Mouse (Mus musculus) thymus, postnatal 4 days (tissue): ENCODE data around the gene Utp6.
A peak's percentile ranks its signal among the peaks of the same experiment; 100 is the strongest.
"Not testable (repeated sequence)": the region's sequence is repeated elsewhere in the genome, so short reads cannot be mapped to it uniquely, and the experiment has no call there.

Source experiments
- DNase-seq: peaks from one replicate; pipeline ENCODE4 v3.0.0; 2021

Gene Utp6

DNA sequence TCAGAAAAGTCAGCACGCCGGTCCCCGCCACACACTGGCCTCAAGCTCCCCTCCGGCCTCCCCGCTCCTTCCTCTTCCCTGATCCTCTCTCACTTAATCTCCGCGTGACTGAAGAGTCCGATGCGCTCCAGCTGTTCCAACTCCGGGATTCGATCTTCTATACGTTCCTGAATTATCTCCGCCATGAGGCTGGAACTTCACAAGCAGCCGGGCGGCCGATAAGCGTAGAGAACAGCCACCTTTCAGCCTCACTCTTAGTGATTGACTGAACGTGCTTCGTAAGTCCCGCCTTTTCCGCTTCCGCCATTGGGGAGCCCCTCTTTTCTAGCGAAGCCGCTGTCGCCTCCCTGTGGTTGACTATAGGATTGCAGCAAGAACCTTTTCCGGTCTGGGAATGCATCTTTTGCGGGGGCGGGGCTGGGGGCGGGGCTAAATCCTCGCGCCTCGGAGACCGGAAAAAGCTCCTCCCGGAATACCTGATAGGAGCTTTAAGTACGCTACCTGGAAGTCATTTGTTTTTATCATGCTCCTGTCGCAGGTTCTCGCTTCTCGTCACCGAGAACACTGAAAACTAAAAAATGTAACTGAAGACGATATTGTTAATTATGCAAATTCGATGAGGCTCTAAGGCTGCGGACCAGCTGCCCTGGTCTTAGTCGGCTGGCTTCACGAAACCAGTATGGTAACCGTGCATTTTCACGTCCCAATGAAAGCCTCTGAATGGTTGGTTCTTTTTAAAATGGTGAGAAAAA lies at the start of gene Utp6:
TSS of gene Utp6 (minus strand) at position 266 of the 752 bp plus-strand sequence.
- DNase-seq: peak; percentile 100

DNA sequence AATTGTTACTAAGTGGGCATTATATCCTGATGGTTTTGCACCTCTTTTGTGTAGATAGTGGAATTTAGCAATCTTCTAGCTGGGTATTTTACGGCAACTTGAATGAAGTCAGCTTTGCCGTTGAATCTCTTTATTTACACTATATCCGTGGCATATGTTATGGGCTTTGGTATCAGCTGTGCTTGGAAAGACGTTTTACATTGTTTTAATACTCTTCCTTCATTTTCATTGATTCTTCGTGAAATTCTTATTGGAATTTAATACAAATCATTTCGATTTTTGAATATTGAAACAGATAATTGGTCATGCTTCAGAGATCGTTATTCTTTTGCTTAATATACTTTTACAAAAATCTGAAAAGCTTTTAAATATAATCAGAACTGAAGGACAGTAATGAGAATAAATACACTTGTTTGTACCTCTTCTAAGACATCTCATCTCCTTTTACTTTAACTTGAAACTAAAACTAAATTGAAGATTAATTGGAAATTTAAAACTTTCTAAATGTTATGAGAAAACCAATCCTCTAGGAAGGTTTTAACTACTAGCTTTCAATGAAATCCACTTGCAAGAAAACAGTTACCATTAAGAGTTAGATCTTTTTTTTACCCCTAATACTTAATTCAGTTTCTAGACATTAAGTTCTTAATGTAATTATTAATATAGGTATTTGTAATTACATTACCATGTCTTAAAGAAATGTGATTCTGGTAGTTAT lies 32.2 kb upstream of the Utp6 start:
- DNase-seq: no peak

DNA sequence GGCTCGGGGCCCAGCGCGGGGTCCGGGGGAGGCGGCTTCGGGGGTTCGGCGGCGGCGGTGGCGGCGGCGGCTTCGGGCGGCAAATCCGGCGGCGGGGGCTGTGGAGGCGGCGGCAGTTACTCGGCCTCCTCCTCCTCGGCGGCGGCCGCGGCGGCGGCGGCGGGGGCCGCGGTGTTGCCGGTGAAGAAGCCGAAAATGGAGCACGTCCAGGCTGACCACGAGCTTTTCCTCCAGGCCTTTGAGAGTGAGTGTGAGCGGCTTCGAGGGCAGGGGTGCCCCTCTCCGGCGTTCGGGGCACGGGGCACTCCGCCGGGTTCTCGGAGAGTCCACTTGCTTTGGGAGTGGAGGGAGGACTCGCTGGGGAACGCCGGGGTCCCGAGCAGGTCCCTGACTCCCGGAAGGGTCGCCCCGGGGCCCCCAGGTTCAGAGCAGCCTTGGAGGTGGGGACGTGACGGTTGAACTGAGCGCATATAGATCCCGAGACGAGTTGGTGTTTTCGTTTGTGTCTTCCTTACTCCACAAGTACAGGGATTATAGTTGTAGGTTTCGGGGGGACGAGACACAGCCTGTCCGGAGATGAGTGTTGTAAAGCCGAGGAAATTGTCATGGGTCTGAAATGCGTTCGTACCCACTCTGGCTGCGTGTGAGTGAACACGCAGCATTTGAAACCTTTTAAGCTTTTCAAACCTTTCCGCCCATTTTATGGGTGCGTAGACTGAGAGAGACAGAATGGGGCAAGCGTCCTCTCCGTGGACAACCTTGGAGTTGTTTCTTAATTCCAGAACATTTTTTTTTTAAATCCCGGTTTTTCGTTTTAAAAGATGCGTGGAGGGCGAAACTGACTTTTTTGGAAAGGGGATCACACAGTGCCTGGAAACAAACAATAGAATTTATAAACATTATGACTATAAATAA lies 31.4 kb upstream of the Utp6 start:
- DNase-seq: peak; percentile 94

DNA sequence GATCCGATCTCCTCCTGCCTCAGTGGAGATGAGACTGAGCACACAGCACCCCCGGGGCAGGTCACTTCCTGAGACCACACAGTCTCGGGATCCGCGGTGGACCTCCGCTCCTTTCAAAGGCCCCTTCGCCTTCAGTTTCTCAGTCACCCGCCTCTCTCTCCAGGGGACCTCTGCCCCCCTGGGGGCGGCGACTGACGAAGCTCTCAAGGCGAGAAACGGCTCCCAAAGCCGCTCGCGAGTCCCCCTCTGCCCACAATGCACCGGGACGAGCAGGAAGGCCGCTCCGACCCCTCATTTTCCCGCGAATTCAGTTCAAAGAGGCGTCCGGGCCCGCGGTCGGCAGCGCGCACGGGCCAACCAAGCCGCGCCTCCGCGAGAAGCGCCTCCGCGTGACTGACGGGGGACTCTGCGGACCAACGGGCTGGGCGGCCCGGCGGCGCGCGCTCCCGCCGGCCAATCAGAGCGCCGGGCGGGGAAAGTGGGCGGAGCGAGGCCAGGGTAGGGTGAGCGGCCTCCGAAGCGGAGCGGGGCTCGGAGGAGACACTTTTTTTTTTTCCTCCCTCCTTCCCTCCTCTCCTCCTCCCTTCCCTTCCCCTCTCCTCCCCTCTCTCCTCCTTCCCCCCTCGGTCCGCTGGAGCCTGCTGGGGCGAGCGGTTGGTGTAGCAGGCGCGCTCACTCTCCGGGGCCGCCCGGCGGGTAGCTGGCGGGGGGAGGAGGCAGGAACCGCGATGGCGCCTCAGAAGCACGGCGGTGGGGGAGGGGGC lies 30.6 kb upstream of the Utp6 start, which contains the start of gene Suz12:
TSS of gene Suz12 (plus strand) at position 515 of the 764 bp plus-strand sequence.
- peak; percentile 98 for DNase-seq

DNA sequence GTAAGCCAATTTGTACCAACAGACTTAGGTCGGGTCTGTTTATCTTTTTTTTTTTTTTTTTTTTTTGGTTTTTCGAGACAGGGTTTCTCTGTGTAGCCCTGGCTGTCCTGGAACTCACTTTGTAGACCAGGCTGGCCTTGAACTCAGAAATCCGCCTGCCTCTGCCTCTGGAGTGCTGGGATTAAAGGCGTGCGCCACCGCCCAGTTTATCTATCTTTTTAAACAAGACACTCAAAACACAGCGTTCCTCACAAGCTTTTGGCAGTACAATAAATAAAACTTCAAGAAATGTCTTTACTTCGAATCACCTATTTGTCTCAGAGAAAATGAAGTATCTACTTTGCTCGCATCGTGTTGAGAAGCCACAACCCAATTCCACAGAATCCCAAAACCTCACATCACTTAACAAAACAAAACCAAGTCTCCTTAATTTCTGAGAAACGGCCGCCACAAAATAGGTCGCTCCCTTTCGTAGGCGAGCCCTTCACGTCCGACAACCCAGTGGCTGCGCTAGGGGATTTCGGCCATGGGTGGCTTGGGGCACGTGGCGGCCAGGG lies 29.9 kb upstream of the Utp6 start:
- no peak for DNase-seq

DNA sequence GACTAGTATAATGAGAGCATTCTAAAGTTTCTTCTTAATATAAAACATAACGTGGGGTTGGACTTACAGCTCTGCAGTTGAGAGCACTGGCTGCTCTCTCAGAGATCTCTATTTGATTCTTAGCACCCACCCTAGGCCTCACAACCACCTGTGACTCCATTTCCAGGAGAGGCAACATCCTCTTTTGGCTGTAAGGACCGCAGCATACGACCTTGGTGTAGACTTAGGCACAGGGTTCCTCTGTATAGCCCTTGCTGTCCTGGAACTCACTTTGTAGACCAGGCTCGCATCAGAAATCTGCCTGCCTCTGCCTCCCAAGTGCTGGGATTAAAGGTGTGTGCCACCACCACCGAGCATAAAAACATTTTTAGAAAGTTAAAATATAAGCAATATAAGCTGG lies 29.4 kb upstream of the Utp6 start:
- DNase-seq: no peak

DNA sequence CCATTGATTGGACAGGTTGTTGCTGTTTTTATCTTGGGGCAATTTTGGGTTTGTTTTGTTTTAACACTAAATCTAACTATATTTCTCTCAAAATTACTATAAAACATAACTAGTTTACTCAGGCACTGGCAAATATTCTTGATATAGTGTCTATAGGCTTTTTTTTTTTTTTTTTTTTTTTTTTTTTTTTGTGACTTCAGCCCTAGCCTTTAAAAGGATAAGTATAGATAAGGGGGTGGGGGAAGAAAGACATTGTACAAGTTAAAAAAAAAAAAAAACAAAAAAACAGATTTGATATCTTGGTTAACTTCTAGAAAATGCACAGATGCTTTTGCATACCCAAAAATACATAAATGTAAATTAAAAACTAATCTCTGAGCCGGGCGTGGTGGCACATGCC lies 27.9 kb upstream of the Utp6 start:
- DNase-seq: no peak

DNA sequence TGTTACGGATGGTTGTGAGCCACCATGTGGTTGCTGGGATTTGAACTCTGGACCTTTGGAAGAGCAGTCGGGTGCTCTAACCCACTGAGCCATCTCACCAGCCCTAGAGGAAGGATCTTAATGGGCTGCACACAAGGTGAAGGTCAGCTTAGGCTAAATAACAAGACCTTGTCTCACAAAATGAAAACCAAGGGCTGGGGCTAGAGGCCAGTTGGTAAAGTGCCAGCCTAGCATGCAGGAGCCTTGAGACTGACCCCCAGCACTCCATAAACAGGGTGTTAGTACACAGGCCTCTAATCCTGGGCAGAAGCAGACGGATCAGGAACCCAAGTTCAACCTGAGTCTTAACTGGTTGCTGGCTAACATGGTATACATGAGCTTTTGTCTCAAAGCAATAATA lies 25.7 kb upstream of the Utp6 start:
- no peak for DNase-seq

DNA sequence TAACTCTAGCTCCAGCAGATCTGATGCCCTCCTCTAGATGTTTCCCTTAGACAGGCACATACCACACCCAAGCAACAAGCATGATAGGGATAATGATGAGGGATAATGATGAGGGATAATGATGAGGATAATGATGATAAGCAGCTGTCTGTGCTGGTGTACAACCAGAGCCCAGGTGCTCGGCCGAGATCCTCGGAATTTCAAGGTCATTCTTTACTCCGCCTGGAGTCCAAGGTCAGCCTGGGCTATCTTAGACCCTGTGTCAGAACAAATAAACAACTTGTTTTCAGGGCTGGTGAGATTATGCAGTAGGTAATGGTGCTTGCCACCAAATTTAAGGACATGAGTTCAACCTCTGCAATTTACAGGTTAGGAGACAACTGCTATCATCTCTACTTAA lies 24.7 kb upstream of the Utp6 start:
- no peak for DNase-seq

DNA sequence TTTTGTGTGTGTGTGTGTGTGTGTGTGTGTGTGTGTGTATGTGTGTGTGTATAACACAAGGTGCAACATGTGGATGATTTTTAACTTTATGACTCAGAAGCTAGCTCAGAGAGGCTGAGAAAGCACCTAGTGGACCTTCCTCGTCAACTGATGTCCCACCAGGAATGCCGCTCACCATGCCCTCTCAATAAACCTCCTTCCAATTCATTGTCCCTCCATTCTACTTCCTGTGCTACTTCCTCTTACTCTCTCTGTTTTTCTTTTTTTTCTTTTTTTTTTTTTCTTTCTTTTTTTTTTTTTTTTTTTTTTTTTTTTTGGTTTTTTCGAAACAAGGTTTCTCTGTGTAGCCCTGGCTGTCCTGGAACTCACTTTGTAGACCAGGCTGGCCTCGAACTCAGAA lies 15.6 kb upstream of the Utp6 start:
- DNase-seq: not testable (repeated sequence)

DNA sequence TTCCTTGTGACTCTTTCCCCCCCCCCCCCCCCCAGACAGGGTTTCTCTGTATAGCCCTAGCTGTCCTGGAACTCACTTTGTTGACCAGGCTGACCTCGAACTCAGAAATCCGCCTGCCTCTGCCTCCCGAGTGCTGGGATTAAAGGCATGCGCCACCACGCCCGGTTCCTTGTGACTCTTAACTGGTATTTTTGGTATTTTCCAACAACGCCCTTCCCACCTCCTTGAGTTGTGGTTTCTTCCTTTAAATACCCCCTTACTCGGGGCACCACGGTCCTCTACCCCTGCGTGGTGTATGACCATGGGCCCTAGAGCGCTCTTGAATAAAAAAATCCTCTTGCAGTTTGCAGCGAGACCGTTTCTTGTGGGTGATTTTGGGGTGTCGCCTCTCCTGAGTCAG lies 14.9 kb upstream of the Utp6 start:
- DNase-seq: not testable (repeated sequence)

DNA sequence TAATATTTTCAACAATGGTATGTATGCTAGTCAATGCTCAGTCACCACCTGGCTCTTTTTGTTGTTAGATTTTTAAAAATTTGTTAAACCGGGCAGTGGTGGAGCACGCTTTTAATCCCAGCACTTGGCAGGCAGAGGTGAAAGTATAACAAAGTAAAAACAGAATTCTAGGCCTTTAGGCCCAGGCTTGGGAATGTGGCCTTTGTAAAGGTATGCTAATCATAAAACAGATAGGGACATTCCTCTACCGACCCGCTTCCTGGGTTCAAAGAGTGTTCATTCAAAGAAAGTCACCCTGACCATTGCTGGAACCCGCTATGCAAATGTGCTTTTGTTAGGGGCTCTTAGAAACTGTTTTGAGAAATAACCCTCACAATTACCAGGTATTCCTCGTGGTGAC lies 14.5 kb upstream of the Utp6 start:
- DNase-seq: not testable (repeated sequence)

DNA sequence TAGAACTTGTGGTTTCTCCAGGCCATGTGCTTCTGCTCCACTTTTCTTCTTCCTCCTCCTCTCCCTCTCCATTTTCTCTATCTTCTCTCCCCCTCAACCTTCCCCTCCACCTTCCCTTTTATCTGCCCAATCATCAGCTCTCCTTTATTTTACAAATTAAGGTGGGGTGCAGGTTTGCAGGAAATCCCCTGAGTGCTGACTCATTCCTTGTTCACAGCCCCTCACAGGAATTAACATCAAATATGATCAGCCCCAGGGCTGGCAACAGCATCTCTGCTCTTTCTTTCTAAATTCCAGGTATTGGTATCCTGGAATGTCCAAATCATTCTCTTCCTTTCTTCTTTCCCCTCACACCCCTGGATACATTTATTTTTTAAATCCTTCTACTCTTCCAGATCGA lies 14.0 kb upstream of the Utp6 start:
- no peak for DNase-seq

DNA sequence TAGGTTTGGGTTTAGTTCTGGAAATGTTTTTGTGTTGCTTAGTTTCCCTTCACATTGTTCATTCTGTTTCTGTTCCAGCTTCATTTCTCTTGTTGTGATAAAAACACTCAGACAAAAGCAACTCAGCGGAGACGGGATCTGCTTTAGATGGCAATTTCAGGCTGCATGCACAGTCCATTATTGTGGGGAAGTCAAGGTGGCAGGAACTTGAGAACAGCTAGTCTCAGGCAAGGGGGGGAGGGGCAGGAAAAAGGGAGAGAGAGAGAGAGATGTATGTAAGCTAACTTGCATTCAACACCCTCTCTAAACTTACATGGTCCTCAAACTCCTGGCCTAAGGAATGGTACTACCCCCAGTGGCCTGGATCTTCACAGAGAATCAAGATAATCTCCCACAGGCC lies 13.2 kb upstream of the Utp6 start:
- DNase-seq: no peak

DNA sequence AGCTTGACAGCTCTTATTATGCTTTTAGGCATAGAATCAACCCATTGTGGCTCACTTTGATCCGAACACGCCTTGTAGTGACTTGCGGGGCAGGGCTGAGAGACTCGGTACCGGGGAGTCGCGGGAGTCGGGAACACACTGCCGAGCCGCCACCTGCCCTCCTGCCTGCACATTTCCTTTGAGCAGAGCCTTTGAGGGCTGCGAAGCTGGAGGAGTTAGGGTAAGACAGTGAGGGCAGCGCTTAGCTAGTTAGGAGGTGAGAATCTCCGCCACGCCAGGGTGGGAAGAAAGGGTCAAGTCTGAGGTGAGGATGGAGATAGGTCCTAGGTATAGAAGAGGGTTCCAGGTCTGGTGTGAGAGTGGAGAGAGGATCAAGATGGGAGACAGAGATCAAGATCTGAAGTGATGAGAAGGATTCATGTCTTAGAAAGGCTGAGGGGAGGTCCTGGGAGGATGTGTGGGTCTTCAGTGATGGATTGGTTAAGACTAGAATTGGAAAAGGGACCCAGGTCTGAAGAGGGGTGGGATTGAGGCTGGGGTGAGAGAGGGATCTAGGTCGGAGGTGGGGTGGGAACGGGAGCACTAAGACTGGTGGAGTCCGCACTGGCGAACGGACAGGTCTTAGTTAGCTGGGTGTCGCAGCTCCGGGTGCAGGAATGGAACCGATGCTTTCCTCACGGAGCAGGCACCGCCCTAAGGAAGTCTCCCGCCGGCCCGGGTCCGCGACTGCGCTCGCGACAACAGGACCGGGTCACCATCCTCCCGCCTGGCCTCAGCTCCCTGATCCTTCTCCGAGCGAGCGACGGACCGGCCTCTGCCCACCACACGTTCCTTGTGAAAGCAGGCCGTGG lies 11.7 kb upstream of the Utp6 start:
- DNase-seq: peak; percentile 57

DNA sequence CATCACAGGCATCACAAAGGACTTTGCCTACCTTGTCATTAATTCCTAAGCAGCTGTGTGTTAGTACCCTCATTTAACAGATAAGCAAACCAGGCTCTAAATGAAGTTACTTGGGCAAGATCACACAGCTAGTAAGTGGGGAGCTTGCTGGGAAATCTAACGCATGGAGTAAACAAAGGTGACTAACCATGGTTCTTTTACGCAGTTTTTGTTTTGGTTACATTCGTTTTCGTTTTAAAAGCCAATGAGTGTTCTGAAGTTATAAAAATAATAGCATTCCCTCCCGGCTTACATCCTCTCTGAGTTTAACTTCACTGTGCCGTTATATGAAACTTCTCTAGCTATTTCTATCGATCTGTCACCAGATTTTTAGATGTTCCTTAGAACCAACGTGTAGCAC lies 10.9 kb upstream of the Utp6 start:
- no peak for DNase-seq

DNA sequence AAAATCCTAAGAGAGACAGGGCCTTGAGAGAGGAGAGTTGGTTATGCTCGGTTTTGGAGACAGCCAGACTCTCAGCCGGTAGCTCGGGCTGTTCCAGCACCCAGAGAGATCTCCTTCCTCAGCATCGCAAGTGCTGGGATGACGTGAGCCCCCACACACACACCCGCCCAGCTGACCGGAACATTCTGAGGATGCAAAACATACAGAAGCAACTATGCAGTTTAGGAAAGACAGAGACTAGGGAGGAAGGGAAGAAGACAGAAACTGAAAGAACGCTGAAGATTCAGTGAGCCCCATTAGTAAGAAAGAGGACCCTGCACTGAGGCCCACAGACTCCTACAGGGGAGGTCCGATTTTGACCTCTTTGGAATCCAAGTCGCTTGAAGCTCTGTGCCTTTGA lies 5.6 kb upstream of the Utp6 start:
- no peak for DNase-seq

DNA sequence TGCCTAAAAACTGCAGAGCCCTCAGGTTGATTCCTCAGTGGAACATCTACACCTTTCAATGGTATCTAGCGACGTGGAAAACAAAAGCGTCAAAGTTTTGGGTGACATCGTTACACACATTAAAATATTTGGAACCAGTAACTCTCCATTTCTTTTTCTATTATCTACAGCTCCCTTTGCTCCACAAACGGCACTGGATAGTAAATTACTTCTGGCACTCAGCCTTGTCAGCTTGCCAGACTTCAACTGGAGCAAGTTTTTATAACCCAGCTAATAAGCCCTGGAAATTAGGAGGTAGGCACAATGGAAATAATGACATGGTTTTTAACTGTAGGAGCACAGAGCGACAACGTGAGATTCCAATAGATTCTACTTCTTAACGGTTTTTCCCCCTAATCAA lies 3.7 kb upstream of the Utp6 start:
- DNase-seq: no peak

DNA sequence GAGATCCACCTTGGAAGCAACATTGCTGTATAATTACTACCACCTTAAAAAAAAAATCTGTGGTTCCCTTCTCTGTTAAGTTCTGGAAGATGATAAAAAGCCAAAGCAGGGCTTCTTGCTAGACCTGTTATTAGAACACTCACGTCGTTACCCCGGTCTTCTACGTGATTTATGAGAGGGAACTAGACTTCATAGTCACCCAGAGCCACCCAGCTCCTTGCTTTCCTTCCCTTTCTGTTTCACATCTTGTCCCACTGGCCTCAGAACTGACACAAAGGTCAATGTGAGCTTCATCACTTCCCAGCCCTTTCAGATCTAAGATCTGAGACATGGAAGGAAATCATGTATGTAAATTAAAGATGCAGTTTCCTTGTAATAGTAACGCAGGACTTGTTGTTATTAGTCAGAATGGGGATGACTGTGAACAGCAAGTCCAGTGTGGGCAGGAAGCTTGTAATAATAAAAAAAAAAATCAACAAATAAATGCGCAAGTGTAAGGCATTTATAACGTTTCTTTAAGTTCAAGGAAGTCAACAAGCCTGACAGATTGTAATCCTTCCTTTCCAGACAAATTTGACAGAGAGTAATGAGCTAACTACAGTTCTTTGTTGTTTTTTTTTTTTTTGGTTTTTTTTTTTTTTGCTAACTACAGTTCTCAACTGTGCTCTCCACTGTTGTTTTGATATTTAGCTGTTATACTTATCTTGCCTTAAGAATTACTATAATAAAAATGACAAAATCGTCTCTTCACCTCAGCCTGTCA lies 1.2 kb upstream of the Utp6 start:
- DNase-seq: no peak

DNA sequence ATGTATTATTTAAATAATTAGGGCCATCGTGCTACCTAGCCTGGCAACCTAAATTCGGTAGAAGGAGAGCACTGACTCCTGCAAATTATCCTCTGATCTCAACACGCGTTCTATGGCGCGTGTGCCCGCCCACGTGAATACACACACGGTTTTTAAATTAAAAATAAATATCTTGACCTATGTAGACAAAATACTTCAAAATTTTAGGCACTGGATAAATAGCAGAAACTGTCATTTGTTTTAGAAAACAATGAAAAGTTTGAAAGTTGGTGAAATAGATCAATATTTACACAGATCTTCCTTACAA lies 640 bp upstream of the Utp6 start:
- no peak for DNase-seq
